Mouse (Mus musculus): ENCODE data around the gene Vmn2r19.
"Not testable (repeated sequence)": the region's sequence is repeated elsewhere in the genome, so short reads cannot be mapped to it uniquely, and the experiment has no call there.

Gene Vmn2r19

DNA sequence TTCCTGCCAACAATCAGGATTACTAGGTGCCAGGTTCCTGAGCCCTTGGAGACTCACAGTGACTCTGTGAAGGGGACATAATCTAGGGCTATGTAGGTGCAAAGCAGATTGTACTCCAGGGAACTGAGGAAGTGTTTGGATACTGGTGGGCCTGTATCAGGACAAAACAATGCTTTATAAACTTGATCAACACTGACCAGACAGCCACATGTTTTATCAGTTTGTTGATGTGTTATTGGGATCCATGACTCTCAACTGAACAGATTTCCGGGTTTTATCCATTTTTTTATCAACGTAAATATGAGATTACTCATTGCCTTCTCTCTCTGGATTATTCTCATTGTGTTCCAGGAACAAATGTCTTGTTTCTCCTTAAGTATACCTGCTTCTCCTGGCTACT is at the start of gene Vmn2r19:
Gene Vmn2r19, plus strand, starts transcription at position 301 of the 400 bp plus-strand sequence.
- no peak for DNase-seq

DNA sequence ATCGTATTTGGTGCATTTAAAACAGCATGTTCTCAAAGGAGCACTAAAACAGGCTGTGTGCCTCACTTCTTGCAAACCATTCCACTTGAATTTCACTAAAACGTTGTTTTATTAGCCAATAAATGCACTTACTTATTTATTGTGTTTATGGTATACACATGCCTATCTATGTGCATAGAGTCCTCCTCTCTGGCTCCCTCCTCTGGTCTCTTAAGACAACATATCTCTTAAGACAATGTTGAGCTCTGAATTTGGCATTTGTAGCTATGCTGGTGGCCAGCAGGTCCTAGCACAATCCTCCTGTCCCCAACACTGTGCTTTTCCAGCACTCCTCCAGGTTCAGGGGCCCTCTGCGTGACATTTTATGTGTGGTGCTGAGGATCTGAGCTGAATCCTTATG is 49.2 kb upstream of the Vmn2r19 start:
- DNase-seq = no peak

DNA sequence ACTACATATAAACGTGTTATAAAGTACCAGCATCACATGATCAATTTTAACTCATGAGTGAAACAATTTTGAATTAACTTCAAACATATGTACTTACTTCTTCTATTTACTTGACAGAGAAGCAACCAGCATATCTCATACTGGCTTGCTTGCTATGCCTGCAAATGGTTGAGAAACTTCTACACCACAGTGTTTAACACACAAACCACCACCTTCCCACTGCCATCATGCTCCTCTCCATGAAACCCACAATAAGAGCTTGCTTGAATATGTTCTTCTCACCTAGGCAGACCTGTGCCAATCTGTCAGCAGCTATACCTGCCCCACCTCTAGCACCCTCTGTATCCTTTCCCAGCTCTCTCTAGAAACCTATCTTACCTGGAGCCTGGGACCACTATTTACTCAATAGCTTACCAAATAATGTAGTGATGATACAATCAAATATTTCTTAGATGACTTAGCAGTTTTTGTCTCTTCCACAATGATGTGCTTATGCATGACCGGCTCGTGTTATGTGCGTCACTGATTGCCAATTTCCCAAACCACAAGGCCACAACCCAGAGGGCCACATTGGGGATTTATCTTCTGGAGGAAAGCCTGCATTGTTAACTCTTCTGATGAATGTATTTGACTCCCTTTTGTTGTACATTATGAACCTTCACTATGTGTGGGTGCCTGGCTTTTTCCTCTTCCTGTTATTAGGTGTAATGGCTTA is 48.1 kb upstream of the Vmn2r19 start:
- no peak for DNase-seq

DNA sequence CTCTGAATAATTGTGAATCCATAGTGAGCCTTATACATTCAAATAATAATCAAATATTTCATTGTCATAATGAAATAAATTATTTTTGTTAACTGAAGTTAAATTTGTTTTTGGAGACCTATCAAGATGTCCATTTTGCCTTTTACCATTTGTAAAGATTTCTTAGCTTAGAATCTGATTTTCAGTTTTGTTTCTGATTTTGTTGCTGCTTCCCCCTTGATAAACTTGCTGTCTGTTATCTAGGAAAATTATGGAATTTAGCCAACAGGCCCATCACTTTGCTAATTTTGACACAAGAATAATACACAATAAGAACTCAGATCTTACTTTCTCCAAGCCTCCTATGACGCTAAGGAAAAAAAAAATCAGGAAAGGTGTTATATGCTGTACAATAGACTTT is 47.3 kb upstream of the Vmn2r19 start:
- DNase-seq = no peak

DNA sequence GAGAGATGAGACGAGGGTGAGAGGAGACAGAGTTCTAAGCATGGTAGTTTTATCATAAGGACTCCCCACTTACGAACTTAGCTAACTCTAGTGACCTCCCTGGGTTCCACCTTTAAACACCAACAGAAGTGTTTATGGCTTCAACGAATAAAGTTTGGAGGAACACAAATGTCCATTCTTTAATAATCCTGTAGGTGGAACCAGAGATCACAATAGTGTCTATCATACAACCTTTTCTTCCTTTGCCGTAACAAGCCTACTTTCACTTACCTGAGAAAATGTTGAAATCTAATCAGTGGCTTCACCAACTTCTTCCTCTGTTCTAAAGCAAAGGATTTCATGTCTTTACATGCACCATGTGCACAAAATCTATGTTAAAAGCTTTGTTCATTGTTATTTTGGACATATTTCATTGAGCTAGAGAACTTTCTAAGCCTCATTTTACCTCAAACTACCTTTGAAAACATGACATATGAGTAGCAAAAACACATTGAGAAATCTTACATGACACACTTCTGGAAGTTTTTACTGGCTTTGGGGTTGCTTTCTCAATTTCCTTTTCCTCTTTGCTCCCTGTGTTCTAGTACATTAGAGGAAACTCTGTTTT is 46.5 kb upstream of the Vmn2r19 start, which contains the start of gene Clec4d:
Gene Clec4d, plus strand, starts transcription at position 557 of the 607 bp plus-strand sequence.
- DNase-seq = no peak

DNA sequence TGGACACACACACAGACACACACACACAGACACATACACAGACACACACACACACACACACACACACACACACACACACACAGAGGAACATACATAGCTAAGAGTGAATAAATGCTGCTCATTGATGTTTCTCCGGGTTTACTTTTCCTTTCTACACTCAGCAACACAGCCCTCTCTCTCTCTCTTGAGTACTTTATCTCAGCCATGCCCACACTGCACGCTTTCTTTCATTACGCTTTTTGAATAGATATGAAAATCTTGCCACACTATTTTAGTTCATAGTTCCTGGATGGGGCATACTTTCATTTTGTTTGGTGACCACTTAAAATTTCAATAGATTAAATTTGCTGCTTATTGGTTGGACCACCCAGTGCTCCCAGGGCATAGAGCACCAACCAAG is 43.9 kb upstream of the Vmn2r19 start:
- no peak for DNase-seq

DNA sequence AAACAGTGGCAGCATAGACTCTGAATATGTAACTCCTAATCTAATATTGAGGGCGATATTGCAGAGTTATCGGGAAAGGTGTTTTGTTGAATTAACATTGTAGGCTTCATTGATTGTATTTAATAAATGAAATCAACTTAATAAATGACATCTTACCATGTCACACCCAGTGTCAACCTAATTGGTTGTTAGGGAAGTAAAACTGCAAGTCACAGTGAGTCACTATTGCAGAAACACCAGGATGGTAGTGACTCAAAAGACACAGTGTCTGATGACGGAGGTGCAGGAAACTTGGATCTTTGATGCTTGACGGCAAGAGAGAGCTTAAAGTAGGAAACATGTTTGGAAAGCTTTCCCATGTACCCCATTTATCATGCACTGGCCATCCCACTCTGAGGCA is 42.3 kb upstream of the Vmn2r19 start:
- DNase-seq = no peak

DNA sequence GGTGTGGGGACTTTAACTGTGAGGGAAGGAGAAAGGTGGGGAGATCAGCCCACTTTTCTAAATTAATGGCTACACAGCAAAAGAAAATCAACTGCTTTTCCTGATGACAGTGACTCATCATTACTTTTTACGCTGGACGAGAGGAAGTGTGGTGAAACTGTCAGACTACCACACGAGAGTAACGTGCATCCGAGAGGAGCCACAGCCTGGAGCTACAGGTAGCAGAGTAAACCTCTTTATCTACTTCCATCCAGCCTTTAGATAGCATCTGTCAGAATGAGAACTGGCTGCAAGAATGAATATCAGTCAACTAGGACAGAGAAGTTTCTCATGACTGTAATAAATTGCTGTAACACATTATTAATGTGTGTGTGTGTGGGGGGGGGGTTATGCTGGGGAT is 41.2 kb upstream of the Vmn2r19 start:
- DNase-seq = no peak

DNA sequence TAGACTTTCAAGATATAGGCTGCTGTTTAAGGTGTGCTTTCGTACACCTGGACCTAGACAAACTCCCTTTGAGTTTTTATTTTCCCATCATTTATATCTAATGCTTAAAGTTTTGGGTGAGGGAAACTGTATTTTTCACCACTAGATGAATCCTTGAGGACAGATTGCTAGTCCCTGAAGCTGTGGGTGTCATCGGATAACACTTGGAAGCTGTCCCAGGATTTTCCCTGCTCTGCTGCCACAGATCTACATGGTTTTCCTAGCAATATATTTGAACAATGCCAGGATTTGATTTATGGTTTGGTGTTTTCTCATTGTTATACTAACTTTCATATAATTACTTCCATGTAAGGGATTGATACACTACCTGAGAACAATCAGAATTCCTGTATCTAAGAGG is 28.7 kb upstream of the Vmn2r19 start:
- DNase-seq = no peak

DNA sequence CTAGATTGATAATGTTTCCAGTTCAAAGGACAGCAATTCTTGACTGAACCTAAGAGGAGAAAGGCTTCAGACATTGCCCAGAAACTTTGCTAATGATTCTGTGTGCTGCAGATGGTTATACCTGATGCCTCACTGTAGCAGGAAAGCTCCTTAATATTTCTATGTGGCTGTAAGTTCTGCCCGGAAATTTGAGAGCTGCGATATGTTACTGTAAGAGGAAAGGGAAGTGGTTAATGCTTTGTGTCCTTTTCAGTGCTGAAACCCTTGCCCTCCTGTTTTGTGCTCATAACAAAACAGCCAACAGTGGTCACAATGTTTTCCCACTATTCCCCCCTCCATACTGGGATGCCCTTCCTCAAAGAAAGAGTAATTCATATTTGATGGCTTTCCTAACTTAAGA is 21.8 kb upstream of the Vmn2r19 start:
- no peak for DNase-seq

DNA sequence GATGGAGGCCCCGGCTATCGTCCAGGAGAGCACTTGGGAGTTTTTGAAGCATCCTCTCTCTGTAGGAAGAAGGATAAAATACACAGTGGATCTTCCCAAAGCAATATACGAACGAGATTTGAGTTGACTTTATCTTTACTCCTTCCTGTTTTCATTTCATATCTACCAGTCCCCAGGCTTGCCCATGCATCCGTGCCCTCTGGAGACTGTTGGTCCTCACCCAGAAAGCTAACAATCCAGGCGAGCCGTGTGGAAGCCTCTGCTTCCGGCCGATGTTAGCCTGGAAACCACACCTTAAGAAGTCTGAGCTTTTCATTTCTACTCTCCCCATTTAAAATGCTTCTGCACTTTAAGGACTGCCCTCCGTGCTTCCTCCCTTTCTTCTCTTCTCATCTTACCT is 19.2 kb upstream of the Vmn2r19 start:
- no peak for DNase-seq

DNA sequence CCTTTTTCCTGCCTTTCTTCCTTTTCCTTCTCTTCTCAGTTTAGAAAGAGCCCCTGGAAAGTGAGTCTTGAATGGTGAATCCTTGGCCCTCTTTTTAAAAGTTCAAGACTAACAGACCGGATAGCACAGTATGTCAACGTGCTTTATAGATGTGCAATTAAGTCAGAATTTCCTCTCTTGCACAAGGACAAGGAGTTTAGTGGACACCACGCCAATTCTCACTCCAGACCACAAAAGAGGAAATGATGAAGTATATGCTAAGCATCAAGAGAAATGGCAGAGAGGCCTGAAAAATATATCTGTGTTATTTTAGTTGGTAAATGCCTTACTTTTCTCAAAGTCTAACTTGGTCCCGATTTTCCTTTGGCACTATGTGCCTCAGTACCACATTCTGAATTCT is 18.4 kb upstream of the Vmn2r19 start, which contains the start of gene Clec4e:
Gene Clec4e, minus strand, starts transcription at position 118 of the 400 bp plus-strand sequence.
- no peak for DNase-seq

DNA sequence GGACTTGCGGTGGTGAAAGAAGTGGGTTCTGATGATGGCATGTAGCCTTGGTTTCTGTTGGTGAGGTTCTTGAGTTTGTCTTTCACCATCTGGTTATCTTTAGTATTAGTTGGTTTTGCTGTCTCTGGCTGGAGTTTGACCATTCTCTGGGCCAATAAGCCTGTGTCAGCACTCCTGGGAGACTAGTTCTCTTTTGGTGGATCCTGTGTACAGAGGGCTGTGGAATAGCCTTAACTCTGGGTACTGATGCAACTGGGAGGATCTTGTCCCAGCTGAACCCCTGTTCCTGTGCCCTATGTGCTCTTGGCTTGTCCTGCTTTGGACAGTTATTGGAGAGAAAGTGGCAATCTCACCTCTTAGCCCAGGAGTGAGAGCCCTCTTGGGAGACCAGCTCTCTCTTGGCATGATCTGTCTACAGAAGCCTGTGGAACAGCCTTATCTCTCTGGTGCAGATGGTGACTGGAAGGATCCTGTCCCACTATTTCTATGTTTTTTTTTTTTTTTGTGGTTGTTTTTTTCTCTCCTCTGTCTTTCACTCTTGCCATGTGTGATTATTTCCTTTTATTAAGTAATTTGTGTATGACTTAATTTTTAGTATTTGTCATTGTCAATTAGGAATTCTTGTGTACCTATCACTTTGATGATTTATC is 15.3 kb upstream of the Vmn2r19 start:
- no peak for DNase-seq

DNA sequence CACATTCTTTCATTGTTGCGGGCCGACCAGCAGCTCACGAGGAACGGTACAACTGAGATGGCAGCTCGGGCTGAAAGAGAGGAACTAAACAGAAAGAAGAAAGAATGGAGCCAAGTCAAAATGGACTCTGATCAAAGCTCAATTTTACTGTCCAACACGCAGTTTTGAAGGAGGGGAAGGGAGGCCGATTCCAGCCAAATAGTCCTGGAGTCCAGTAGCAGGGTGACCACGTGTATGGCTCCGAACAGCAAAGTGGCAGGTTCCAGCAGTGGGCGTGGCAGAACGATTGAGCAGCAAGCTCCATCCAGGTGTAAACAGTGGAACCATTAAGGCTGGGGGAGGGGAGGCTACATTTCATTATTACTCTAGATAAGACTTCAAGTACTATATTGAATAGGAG is 14.6 kb upstream of the Vmn2r19 start:
- DNase-seq = not testable (repeated sequence)

DNA sequence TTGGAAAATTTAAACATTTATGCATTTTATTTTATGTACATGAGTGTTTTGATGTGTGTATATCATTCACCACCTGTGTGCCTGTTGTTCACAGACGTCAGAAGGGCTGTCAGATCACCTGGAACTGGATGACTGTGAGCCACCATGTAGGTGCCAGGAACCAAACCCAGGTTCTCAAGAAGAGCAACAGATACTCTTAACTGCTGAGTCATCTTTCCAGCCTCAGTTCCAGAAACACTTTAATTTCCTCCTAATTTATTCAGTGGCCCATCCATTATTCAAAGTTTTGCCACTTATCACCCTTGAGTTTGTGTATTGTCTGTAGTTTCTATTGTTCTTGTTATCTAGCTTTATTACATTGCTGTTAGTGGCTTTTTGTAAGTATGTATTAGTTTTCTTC is 11.4 kb upstream of the Vmn2r19 start:
- DNase-seq = no peak

DNA sequence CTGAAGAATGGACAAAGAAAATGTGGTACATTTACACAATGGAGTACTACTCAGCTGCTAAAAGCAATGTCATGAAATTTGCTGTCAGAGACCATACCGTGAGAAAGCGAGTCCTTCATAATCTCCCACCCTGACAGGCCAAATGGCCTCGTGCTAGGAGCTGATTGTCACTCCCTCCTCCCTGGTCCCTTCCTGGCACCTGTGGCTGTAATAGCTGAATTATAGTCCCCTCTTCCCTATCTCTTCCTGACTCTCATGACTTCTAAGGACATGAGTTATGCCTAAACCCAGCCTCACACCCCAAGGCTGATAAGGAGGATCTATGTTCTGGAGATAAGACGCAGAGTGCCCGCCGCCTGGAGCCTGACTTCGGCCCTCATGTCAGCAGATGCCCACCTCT is 1.8 kb upstream of the Vmn2r19 start:
- DNase-seq = not testable (repeated sequence)

DNA sequence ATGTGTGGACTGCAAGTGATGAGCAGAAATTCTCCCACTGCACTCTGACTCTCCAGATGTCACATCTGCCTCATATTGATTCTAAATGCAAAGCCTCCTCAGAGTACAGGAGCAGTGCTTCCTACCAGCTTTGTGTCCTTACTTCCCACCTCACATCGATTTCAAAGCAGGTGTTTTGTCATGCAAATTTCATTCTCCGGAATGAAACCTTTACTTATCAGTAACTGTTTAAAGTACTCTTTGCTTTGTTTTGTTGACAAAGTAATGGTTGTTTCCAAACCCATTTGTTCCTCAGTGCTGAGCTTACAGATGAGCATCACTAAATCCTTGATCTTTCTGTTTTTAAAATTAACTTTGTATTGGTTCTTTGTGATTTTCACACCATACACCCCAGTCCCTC is 24.4 kb downstream of the Vmn2r19 start:
- no peak for DNase-seq

DNA sequence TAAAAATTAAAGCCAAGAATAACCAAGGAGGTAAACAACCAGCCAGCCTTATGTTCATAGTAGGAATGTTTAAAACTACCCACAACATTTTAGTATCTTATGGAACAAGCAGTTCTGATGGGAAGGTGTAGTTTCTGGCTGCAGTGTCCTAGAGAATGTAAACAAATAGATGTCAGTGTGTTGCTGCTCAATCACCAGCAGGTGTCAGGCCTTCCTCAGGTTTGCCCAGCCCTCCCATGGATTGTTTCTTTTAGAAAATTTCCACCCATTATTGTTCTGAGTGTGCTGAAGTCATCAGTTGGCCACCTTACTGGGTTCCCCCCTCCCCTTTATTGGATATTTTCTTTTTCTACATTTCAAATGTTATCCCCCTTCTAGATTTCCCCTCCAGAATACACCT is 32.0 kb downstream of the Vmn2r19 start:
- DNase-seq = no peak

DNA sequence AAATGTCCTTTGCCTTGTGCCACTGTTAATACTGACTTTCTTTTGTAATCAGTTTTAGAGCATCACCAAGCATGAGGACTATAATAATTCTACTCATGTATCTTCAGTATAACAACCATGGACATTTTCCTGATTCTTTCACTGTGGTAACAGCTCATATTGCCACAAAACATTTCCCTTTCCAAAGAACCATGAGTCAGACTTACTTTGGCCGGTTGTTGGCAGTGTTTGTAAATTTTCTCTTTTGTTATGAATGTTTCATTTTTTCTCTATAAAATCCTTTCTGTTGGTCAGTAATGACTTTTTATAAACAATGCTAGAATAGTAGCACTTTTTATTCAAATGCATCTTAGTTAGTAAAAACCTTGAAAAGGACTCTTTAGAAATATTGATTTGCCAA is 38.0 kb downstream of the Vmn2r19 start:
- no peak for DNase-seq
